Mouse (Mus musculus): ENCODE results near the gene Rnf135.
"Not testable (repeated sequence)": the region's sequence is repeated elsewhere in the genome, so short reads cannot be mapped to it uniquely, and the experiment has no call there.

The Rnf135 gene

GRCm38 (mm10) chr11:80202296-80202695, 18.6 kb downstream of the Rnf135 start:
- in situ Hi-C loops (cut with MboI, MseI): no loop called here

GRCm38 (mm10) chr11:80204037-80204436, 20.4 kb downstream of the Rnf135 start:
- in situ Hi-C loops (cut with MboI, MseI): no loop called here

GRCm38 (mm10) chr11:80204941-80205340, 21.3 kb downstream of the Rnf135 start:
- in situ Hi-C loops (cut with MboI, MseI): no loop called here

DNA sequence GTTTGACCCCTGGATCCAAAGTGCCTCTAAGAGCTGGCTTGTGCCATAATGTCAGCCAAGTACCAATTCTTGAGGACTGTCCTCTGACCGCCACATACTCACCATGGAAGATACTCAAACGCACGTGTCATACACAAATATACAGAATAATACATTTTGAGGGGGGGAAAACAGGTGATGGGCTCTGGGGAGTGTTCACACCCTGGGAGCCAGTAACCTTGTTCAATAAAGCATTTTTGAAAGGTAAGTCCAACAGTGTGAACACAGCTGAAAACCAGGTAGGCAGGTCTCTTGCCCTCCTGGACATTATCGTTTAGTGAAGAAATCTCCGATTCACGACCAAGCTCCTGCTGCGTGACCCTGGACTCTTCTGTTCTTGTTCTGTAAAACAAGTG, 24.8 kb downstream of the Rnf135 start:
- in situ Hi-C loops (cut with MboI, MseI): no loop called here

DNA sequence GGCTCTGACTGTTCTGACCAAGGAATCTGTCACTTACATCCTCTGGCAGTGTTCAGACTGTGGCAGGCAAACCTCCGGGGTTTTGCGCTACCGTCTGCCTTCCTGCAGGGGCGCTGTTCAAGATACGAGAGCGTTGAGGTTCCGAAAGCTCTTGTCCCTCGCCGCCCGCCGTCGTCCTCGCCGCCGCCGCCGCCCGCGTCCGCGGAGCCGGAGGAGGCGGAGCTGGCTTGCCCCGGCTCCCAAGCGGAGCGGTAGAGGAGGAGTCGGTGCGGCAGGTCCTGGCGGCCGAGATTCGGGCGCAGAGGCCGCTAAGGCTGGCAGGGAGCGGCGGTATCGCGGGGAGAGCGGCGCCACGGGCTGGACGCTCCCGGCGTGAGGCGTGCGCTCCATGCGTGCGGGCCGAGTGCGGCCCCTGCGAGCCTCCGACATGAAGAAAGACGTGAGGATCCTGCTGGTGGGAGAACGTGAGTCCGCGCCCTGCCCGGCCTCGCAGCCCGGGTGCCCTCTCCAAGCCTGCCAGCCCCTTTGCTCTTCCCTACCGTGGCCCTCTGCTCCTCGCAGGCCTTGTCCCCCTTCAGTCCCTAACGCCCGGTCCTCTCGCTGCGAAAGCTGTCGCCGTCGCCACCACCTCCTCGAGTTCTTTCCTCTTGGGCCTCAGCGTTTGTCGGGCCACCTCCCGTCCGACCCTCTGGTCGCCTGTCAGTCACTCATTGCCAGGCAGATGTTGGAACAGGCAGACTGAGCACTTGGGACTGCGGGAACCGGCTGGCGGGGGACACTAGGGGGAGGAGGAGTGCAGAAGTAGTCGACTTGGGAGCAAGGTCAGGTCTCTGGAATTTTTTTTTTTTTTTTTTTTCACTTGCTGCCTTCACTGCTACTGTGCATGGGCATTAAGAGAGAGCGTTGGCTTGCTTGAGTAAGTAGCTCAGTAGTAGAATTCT, 25.5 kb downstream of the Rnf135 start, which contains the start of gene Rhot1:
Gene Rhot1, plus strand, starts transcription at position 160 of the 941 bp plus-strand sequence.
- in situ Hi-C loops (cut with MboI, MseI): no loop called here

DNA sequence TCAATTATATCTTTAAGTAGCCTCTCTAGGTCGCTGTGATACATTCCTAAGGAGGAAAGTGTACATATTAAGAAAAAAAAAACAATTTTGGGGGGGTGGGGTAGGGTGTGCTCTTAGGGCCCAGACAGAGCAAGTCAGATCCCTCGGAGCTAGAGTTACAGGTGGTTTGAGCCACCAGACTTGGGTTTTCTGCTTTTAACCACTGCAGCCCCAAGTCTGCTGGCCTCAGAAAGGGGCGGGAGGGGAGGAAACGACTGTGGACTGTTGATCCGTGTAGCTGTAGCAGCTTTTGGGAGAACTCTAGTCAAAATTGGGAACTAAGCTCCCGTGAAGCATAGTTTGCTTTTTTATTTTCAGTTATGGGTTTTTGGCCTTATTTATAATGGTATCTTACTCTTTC, 26.7 kb downstream of the Rnf135 start:
- in situ Hi-C loops (cut with MboI, MseI): no loop called here

DNA sequence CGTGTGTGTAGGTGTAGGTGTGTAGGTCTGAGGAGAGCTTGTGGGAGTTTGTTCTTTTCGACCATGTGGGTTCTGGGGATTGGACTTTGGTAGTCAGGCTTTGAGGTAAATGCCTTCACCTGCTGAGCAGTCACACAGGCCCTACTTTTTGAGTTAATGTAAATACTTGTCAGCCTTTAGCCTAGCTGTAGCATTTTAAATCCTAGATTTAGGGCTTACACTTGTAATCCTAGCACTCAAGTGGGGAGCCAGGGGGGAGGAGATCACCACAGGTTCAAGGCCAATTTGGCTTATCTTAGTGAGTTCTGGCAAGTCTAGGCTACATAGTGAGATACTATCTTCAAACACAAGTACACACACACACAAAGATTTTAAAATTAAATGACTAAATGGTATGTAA, 28.6 kb downstream of the Rnf135 start:
- in situ Hi-C loops (cut with MboI, MseI): no loop called here

GRCm38 (mm10) chr11:80215291-80215690, 31.6 kb downstream of the Rnf135 start:
- in situ Hi-C loops (cut with MboI, MseI): no loop called here

- in situ Hi-C loops (cut with MboI, MseI): no loop called here
Measured at GRCm38 (mm10) chr11:80218657-80219293, 35.1 kb downstream of the Rnf135 start.

DNA sequence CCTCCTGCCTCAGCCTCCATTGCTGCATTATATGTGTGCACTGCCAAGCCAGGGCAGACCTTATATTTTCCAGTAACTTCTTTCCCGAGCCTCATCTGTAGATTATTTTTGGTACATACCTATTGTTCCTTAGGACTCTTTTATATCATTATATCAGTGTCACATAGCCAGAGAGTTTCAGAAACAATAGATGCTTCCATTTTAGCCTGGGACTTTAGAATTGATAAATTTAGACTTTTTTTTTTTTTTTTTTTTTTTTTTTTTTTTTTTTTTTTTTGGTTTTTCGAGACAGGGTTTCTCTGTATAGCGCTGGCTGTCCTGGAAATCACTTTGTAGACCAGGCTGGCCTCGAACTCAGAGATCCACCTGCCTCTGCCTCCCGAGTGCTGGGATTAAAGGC, 46.4 kb downstream of the Rnf135 start:
- in situ Hi-C loops (cut with MboI, MseI): not testable (repeated sequence)

DNA sequence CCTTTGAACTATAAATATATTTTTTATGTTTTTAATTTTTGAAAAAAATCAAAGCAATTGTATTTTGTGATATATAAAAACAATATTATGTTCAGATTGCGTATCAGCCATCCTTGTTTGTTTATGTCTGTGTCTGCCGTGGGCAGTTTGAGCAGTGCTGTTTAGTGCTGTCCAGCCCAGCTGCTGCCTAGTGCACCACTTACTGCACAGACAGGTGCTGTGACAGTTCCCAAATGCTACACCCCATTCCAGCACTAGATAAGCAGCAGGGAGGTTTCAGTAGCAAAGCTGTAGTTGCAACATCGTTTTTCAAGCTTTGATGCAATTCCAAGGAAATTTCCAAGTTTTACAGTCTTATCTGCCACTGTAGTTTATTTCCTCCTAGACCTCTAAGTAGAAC, 53.6 kb downstream of the Rnf135 start:
- in situ Hi-C loops (cut with MboI, MseI): no loop called here

DNA sequence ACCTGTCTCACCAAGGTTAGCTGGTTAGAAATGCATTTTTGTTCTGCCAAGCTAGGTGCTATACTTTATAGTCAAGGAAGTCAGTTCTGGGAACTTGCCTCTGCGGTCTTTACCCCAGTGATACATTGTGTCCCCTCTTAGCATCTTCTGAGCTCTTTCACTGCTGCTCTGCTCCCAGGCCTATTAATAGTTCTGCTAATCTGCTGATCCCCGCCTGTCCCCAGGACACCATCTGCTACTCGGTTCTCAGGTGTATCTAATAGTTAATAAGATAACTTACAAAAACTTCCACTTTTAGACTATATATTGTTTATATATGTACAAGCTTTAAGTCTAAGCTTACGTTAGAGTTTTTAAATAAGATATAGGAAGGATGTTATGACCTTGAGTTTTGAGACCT, 54.7 kb downstream of the Rnf135 start:
- in situ Hi-C loops (cut with MboI, MseI): no loop called here

DNA sequence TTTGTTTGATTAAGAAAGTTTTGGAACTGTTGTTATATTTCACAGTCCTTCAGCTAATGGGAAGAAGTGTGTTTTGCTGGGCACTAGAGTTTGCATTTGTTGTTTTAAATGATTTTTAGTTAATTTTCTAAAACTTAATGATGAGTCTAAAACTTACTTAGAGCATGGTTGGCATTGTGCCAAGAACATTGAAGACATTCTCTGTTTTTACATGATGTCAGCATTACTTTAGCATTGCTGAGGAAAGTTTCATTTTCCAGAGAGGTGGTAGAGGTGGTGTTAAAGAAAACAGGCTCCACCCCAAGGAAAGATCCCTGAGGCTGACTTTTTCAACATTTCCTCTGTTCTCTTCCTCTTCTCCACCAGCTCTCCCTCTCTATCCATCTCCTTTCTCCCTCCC, 63.4 kb downstream of the Rnf135 start:
- in situ Hi-C loops (cut with MboI, MseI): no loop called here

GRCm38 (mm10) chr11:80248531-80248930, 64.9 kb downstream of the Rnf135 start:
- in situ Hi-C loops (cut with MboI, MseI): no loop called here
